Mouse (Mus musculus) neutrophil, adult 65 days (primary cell): ENCODE measurements around the gene Gtf2a1. TPM values are rescaled to one million over a fixed set of nuclear protein-coding genes. Genes with fewer than 3 reads are reported as not detected.

ENCODE experiments used
- total RNA-seq: library from RNA; stranded (reverse); gene quantifications from 2 replicates; pipeline ENCODE4 v1.2.4, GENCODE M21; 2023

Gtf2a1 gene
- 29.2 and 31.0 TPM in 2 replicates for total RNA-seq

GRCm38 (mm10) chr12:91589847-91590690 is at the start of gene Gtf2a1:
Gene Gtf2a1, minus strand, starts transcription at chr12:91590487.

Other genes with a start within 250 kb of the Gtf2a1 start
- 36.1 and 69.7 TPM in 2 replicates for gene Cep128, start 206.1 kb downstream of the Gtf2a1 start, total RNA-seq
- gene Tshr, start 205.9 kb downstream of the Gtf2a1 start, total RNA-seq = 3.0 TPM in 2 replicates
- 24.6 and 33.8 TPM in 2 replicates for gene Ston2, start 197.9 kb upstream of the Gtf2a1 start, total RNA-seq